Mouse (Mus musculus) liver, postnatal 0 days (tissue): ENCODE results near the gene Krt17.

Experiments
- CTCF ChIP-seq: sonication (generic); IDR thresholded peaks from 2 replicates; pipeline ENCODE4 v1.5.1; 2016; ENCODE audit warnings: antibody characterized with exemption, low read depth
- EP300 ChIP-seq: IDR thresholded peaks from 2 replicates; pipeline ENCODE4 v1.6.1; 2016; ENCODE audit warnings: antibody characterized with exemption, low read depth, mild to moderate bottlenecking

DNA sequence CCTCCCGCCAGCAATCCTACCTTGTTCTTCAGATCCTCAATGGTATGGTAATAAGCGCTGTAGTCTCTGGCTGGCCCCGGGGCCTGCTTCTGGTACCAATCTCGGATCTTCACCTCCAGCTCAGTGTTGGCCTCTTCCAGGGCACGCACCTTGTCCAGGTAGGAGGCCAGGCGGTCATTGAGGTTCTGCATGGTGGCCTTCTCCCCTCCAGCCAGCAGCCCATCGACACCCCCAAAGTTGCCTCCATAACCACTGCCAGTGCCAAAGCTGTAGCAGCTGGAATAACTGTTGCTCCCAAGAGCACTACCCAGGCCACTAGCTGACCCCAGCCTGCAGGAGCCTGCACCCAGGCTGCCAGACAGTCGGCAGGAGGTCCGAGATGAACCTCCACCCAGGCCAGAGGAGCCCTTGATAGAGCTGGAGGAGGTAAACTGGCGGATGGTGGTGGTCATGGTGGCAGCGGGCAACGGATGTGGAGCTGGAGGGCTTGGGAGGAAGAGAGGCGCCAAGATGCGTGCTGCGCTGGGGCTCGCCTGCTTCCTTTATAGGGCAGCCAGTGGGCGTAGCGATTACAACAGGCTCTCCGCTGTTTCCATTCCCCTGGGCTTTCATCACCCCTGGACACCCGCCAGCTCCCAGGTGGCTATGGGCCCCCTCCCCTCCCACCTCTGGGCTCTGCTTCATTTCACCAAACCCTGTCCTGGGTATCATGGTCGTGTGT, at the start of gene Krt17:
- TF ChIP-seq CTCF (no peak), EP300 (no peak)
